Mouse (Mus musculus) embryonic facial prominence, embryonic 11.5 days (tissue): Measurements from ENCODE around the gene Adora3. TPM values are rescaled to one million over a fixed set of nuclear protein-coding genes. Genes with fewer than 3 reads are reported as not detected.
A peak's percentile ranks its signal among the peaks of the same experiment; 100 is the strongest.

Experiments
- ATAC-seq: fragments of 200-750 bp; cut with Nextera tagmentation; replicated peaks from 2 replicates; pipeline ENCODE4 v1.8.0; 2017; ENCODE audit warnings: low read depth; ENCODE audit not compliant: insufficient number of reproducible peaks, low FRiP score, low TSS enrichment
- DNase-seq: peaks from one replicate; pipeline ENCODE4 v3.0.0-alpha.2; 2015; ENCODE audit warnings: low spot score
- H3K27ac ChIP-seq: fragments of 300-500 bp; sonication (generic); replicated peaks from 2 replicates; pipeline ENCODE4 v1.5.1; 2014; ENCODE audit warnings: mild to moderate bottlenecking, low read depth, low read length, control low read depth
- H3K27me3 ChIP-seq: fragments of 300-500 bp; sonication (generic); 2 replicates; pipeline ENCODE4 v1.6.1; 2014; ENCODE audit warnings: mild to moderate bottlenecking, low read length, moderate library complexity, mixed read lengths; ENCODE audit not compliant: control insufficient read depth, insufficient read depth
- H3K36me3 ChIP-seq: fragments of 300-500 bp; sonication (generic); replicated peaks from 2 replicates; pipeline ENCODE4 v1.6.1; 2014; ENCODE audit warnings: low read depth, mild to moderate bottlenecking, low read length, moderate library complexity, mixed read lengths; ENCODE audit not compliant: control insufficient read depth, insufficient read depth
- H3K4me1 ChIP-seq: fragments of 300-500 bp; sonication (generic); 2 replicates; pipeline ENCODE4 v1.6.1; 2014; ENCODE audit warnings: low read length, mixed read lengths; ENCODE audit not compliant: control insufficient read depth, insufficient read depth
- H3K4me2 ChIP-seq: fragments of 300-500 bp; sonication (generic); 2 replicates; pipeline ENCODE4 v1.6.1; 2014; ENCODE audit warnings: low read depth, mild to moderate bottlenecking, control low read depth, low read length, moderate library complexity
- H3K4me3 ChIP-seq: fragments of 300-500 bp; sonication (generic); 2 replicates; pipeline ENCODE4 v1.5.1; 2014; ENCODE audit warnings: low read depth, low read length, control low read depth
- H3K9ac ChIP-seq: fragments of 300-500 bp; sonication (generic); replicated peaks from 2 replicates; pipeline ENCODE4 v1.6.1; 2014; ENCODE audit warnings: mild to moderate bottlenecking, control low read depth, low read length
- H3K9me3 ChIP-seq: fragments of 300-500 bp; sonication (generic); replicated peaks from 2 replicates; pipeline ENCODE4 v1.6.1; 2016; ENCODE audit warnings: mild to moderate bottlenecking, low read length, inconsistent platforms, mixed read lengths; ENCODE audit not compliant: control insufficient read depth
- WGBS: fragments of 180-500 bp; shearing (Covaris S2); extraction: QIAGEN DNeasy Blood & Tissue Kit; methylation state at CpG from one replicate; pipeline ENCODE4 v1.1.7; 2014; 5-methylcytosine and 5-hydroxymethylcytosine counted together
- polyA plus RNA-seq: library from polyadenylated mRNA; unstranded; fragments of >200 nt; fragmentation: Nextera tagmentation; extraction: Ambion mirVana; gene quantifications from 2 replicates; pipeline ENCODE4 v1.2.1, GENCODE M21; 2014

Gene Adora3
- polyA plus RNA-seq, 1 experiment from 2014 or later, result not detected

DNA sequence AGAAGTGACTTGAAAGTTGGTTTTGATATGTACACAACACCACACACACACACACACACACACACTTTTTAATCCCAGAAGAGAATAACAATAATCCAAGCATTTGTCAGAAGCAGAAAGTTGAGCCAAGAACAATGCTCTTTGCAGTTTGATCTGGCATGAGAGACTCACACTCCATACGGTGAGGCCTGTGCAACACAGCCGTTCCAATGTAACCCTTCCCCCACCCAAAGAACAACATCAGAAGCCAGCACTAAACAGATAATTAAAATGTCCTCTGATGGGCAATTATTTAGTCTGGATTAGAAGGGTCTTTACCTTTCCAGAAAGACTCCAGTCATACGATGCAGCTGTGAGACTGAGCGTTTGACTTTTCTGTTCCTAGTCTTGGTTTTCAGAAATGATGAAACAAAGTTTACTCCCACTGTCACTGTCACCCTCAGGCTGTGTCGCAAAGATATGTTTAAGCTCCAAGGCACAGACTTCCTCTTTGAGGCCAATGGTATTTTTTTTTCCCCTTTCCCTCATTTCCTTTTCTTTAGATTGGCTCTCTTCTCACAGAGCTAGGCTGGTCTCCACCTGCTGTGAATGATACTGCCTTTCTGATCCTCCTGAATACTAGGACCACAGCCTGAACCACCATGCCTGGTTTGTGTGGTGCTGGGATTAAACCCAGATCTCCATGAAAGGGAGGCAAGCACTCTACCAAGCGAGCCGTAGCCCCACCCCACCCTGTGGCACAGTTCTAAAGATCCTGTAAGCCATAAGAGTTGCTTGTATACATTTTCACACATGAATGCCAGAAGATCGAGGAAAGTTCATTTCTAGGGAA is 61.8 kb downstream of the Adora3 start, which contains the start of gene I830077J02Rik:
TSS of gene I830077J02Rik (minus strand) at position 425 of the 832 bp plus-strand sequence.
- 88% methylated on average over 8 of the region's 8 CpGs for WGBS
- Histone ChIP-seq H3K9ac (no peak within 1 kb of the TSS), H3K9me3 (no peaks in the 10 kb centered on the region), H3K27ac (no peak within 1 kb of the TSS), H3K36me3 (no peaks in the 10 kb centered on the region), H3K4me2 (no peak within 1 kb of the TSS), H3K27me3 (no peaks in the 10 kb centered on the region), H3K4me3 (no peak within 1 kb of the TSS), H3K4me1 (no peaks in the 10 kb centered on the region)
- DNase-seq (no peak), ATAC-seq (no peak; the same call in 1 of the 2 replicates)

DNA sequence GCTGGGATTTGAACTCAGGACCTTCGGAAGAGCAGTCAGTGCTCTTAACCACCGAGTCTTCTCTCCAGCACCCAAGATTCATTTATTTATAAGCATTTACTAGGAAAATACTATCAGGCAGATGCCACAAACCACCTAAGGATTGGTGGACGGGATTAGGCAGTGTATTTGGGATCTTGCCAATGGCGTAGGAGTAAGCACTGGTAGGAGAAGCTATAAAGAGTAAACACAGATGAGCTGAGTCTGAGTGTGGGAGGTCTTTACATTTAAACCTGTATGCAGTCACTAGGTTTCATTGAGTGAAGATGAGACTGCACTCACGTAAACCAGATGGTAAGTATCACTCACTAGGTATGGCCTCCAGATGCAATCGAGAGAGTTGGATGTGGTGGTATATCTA is 63.3 kb downstream of the Adora3 start:
- Histone ChIP-seq H3K4me1 (no peaks in the 10 kb centered on the region), H3K27ac (no peak overlapping the region), H3K36me3 (no peaks in the 10 kb centered on the region), H3K4me3 (no peak overlapping the region), H3K9ac (no peak overlapping the region), H3K4me2 (no peak overlapping the region), H3K27me3 (no peaks in the 10 kb centered on the region), H3K9me3 (no peaks in the 10 kb centered on the region)
- DNase-seq, result no peak
- ATAC-seq, result no peak
- 92% methylated on average over 6 of the region's 6 CpGs for WGBS

DNA sequence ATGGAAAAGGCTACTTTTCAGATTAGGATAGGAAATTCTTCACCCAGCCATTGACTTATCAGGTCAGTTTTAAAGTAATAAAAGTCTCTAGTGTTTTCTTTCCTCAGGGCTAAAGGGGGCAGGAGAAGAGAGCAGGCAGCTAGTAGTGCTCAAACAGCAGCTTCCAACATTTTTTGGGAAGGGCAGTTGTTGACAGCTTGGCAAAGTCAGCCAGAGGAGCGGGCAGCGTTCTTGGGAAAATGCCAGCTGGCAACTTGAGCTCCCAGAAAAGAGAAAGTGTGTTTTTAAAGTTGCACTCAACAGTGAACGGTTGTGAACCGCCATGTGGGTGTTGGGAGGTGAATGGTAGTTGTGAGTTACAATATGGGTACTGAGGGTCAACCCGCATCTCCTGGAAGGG is 64.4 kb downstream of the Adora3 start:
- 94% methylated on average over 5 of the region's 5 CpGs for WGBS
- no peaks in the 10 kb centered on the region for H3K36me3 ChIP-seq
- ATAC-seq, result no peak
- no peaks in the 10 kb centered on the region for H3K27me3 ChIP-seq
- no peak overlapping the region for H3K27ac ChIP-seq
- no peak overlapping the region for H3K4me2 ChIP-seq
- H3K4me3 ChIP-seq, result no peak overlapping the region
- H3K9ac ChIP-seq, result no peak overlapping the region
- no peak for DNase-seq
- no peaks in the 10 kb centered on the region for H3K4me1 ChIP-seq
- H3K9me3 ChIP-seq, result no peaks in the 10 kb centered on the region

DNA sequence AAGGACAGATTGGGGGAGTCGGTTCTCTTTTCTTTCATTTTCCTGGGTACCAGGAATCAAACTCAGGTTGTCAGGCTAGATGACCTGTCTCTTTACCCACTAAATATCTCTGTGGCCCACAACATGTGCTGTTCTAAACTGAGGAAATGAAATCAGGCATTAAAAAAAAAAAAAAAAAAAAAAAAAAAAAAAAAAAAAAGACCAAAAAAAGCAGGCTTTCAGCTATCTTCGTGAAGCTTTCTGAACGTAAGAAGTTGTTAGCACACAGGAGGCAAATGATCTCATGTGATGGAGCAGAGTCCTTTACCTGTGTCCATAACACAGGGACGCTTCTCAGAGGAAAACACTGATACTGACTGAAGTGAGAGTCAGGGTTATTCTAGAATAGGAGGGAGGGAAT is 65.5 kb downstream of the Adora3 start:
- Histone ChIP-seq H3K4me1 (no peaks in the 10 kb centered on the region), H3K27me3 (no peaks in the 10 kb centered on the region), H3K4me3 (no peak overlapping the region), H3K9me3 (no peaks in the 10 kb centered on the region), H3K36me3 (no peaks in the 10 kb centered on the region; the same call in 1 of the 2 replicates), H3K9ac (no peak overlapping the region), H3K27ac (no peak overlapping the region), H3K4me2 (no peak overlapping the region)
- no peak for ATAC-seq
- 93% methylated on average over 4 of the region's 4 CpGs for WGBS
- DNase-seq, result no peak

DNA sequence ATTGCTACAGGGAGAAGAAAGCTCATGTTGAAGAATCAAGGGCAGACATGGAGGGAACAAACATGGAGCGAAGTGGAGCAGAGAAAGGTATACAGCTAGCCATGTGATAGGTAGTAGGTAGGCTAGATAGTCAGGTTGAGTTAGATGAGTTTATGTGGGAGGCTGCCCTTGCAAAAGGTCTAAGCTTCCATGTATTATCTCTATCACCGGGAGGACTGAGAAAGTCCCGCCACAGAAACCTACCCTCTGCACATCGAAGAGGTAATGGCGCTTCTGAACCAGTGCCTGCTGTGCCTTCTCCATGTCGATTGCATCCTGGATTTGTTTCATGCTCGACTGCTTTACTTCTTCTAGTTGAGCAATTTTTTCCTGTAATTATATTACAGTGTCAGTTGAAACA is 80.7 kb downstream of the Adora3 start:
- H3K9ac ChIP-seq, result no peak overlapping the region
- H3K4me2 ChIP-seq, result no peak overlapping the region
- ATAC-seq (no peak), DNase-seq (no peak)
- 96% methylated on average over 7 of the region's 7 CpGs for WGBS
- H3K4me3 ChIP-seq, result no peak overlapping the region
- H3K36me3 ChIP-seq, result peaks cover 6% of the 10 kb centered on the region; the same call in 1 of the 2 replicates
- H3K4me1 ChIP-seq, result no peaks in the 10 kb centered on the region
- no peak overlapping the region for H3K27ac ChIP-seq
- H3K27me3 ChIP-seq, result no peaks in the 10 kb centered on the region
- no peaks in the 10 kb centered on the region for H3K9me3 ChIP-seq

DNA sequence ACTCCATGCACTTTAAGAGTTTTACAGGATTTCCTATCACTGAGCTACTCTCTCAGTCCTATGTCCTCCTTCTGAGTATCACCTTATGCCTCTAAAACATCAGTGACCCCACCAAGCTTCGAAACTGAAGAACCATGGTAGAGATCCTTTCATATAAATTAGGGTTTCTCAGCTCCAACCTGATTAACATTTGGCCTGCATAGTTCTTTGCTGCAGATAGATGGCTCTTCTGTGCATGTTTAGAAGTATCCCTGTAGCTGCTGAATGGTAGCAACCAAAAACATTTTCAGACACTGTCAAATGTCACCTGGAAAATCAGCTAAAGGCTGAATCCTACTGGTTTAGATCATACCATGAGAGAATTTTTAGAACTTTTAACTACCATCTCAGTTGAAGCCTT is 86.6 kb downstream of the Adora3 start:
- Histone ChIP-seq H3K36me3 (peaks cover 6% of the 10 kb centered on the region; the same call in 1 of the 2 replicates), H3K27ac (no peak overlapping the region), H3K27me3 (no peaks in the 10 kb centered on the region), H3K9ac (no peak overlapping the region), H3K4me3 (no peak overlapping the region), H3K4me2 (no peak overlapping the region), H3K4me1 (no peaks in the 10 kb centered on the region), H3K9me3 (no peaks in the 10 kb centered on the region)
- DNase-seq (no peak), ATAC-seq (no peak)
- 98% methylated on average over 1 of the region's 1 CpGs for whole genome bisulfite sequencing

DNA sequence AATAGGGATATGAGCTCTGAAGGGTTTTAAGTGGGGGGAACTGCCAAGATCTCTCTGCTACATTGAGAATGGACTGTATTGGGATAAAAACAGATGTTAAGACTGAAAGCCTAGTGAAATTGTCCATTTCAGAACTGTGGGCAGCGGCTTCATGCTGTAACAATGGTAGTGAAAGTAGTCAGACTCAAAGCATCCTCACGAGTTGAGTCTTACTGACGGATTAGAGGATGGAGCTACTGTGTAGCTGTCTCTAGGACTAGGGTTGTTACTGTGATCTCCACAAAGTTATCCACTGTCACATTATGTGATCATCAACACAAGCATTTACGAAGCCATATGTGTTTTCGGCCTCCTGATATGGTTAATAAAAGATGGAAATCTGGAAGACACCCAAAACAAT is 87.5 kb downstream of the Adora3 start:
- no peak for ATAC-seq
- WGBS, result 45% methylated on average over 5 of the region's 5 CpGs

More for the DNA sequence above, 87.5 kb downstream of the Adora3 start:
- Histone ChIP-seq H3K4me2 (peak overlapping the region; percentile 56), H3K4me1 (no peaks in the 10 kb centered on the region), H3K9ac (peak overlapping the region; percentile 81), H3K27ac (no peak overlapping the region), H3K27me3 (no peaks in the 10 kb centered on the region), H3K9me3 (no peaks in the 10 kb centered on the region), H3K4me3 (peak overlapping the region; percentile 82), H3K36me3 (peaks cover 2% of the 10 kb centered on the region; the same call in 1 of the 2 replicates)
- DNase-seq, result peak; percentile 3
